Mouse (Mus musculus): ENCODE results near the gene Timd2.

- TF ChIP-seq CTCF (IDR thresholded peaks at IDR 0.05; ENCODE audit: control insufficient read depth, insufficient read depth, low read length) (no peak), POLR2A (IDR thresholded peaks at IDR 0.05; ENCODE audit: borderline replicate concordance, control insufficient read depth, low read depth, low read length) (no peak)
Observed at GRCm38 (mm10) chr11:46739501-46739900, 32.6 kb upstream of the Timd2 start.
